Mouse (Mus musculus) urinary bladder, postnatal 10 days (tissue): Measurements from ENCODE around the gene Plin2.
A peak's percentile ranks its signal among the peaks of the same experiment; 100 is the strongest.

Source experiments
- DNase-seq: peaks from one replicate; pipeline ENCODE4 v3.0.0; 2022; ENCODE audit warnings: low spot score

Plin2 gene

GRCm38 (mm10) chr4:86669780-86670201 lies at the start of gene Plin2:
Plin2 (minus strand) TSS chr4:86670060.
- peak; percentile 31 for DNase-seq

- no peak for DNase-seq
These were observed 49.2 kb upstream of the Plin2 start for GRCm38 (mm10) chr4:86718878-86719577.

DNA sequence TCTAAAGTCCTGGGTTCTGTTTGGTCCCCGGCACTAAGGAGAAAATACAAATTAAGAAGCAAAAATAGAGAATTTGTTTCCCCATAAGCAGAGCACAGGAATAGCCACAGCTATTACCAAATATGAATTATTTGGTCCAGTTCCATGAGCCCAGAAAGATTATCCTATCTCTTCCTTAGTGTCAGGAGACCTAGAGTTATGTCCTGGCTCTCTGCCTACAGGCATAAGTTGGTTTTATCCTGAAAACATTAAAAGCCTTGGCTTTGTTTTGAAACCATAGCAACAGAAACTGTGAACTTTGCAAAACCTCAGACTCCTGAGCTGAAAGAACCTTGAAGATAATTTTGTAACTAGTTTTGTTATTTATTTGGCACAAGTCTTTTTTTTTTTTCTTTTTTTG lies 47.3 kb upstream of the Plin2 start:
- DNase-seq = no peak

DNA sequence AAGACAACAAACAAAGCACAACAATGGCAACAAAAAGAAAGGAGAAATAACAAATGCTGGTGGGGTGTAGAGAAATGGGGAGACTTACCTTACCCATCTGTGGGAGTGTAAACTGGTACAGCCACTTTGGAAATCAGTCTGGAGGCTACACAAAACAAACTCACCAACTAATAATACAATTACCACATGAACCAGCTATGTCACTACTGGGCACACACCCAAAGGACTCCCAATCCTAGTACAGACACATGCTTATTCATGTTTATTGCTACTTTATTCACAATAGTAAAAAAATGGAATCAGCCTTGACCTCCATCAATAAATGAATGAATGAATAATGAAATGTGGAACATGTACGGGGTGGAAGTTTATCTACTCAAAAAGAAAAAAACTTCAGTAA lies 45.5 kb upstream of the Plin2 start:
- DNase-seq = no peak

GRCm38 (mm10) chr4:86713518-86713917 lies 43.7 kb upstream of the Plin2 start:
- DNase-seq = no peak

DNA sequence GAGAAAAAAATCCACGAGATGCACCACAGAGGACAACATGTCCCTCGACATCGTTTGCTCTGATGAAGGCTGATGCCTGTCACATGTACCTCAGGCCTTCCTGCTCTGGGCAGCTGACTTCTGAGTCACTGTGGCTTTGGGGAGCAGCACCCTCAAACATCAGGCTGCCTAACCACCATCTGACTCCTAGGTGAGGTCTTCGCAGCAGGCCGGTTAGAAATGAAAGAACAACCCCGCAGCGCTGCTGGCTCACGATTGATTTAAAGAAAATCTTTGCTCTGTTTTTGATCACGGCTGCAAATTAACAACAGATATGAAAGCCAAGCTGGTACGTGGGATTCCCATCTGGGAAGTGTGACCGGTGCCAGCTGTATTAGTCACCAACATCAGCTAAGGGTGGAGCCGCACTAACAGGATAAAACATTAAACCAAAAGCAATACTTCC lies 42.9 kb upstream of the Plin2 start:
- no peak for DNase-seq

DNA sequence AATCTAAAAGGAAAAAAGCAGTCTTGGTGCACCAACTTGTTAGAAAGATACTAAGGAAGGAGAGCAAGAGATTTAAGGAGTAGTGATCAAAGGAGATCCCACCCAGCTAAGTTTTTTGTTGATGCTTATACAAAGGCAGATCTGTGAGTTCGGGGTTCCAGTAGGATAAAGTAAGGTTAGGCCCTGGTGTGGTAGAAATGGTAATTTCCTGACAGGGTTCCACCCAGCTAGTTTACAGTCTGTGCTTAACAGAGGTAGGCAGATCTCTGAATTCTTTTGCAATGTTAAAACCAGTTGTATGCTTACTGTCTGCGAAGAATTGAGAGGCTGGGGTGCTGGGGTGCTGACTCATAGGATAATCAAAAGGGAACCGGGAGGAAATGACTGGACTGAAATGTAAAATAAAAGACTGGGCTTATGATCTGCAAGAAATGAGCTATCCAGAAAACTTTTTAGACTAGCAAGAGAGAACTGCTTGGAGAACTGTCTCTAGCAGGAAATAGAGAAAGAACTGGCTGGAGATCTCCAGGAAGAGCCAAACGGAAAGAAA lies 40.9 kb upstream of the Plin2 start:
- DNase-seq = no peak

GRCm38 (mm10) chr4:86710034-86710650 lies 40.3 kb upstream of the Plin2 start:
- no peak for DNase-seq

- no peak for DNase-seq
These were observed 38.9 kb upstream of the Plin2 start for GRCm38 (mm10) chr4:86708801-86709200.

- no peak for DNase-seq
These were observed 29.5 kb upstream of the Plin2 start for GRCm38 (mm10) chr4:86699161-86699865.

- no peak for DNase-seq
These were observed 27.0 kb upstream of the Plin2 start for GRCm38 (mm10) chr4:86696890-86697289.

- no peak for DNase-seq
These were observed 25.2 kb upstream of the Plin2 start for GRCm38 (mm10) chr4:86695081-86695480.

GRCm38 (mm10) chr4:86692931-86693330 lies 23.1 kb upstream of the Plin2 start:
- DNase-seq = no peak

DNA sequence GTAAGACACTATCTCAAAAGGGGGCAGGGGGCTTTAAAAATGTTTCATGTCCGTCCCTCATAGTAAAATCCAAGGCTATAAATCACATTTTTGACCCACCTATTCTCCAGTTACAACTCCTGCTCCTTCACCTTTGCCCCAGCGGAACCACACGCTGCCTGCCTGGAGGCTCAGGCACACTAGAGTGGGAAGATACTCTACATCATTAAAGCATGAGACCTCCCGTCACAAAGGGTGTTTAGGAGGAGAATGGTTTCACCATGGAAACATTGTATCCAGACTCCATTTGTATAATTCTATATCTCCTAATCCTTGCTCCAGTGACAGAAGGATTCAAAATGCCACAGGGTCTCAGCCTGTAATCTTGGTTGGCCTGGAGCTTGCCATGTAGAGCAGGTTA lies 21.4 kb upstream of the Plin2 start:
- DNase-seq = no peak

DNA sequence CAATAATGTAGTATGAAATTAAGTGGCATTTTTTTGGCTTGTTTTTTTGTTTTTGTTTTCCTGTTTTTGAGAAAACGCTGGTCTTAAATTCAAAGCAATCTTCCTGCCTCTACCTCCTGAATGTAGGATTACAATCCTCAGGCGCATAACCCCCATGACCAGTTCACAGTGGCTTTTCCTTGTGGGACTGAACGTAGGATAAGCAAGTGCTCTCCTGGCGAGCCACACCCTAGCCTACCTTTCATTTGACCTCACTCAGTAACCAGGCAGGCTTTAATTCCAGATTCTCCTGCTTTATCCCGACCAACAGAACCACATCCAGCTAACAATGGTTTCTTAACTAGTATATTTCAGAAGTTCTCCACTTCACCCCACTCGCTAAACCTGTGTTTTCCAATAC lies 20.9 kb upstream of the Plin2 start:
- DNase-seq = no peak

- DNase-seq = no peak
These were observed 20.3 kb upstream of the Plin2 start for GRCm38 (mm10) chr4:86690194-86690593.

DNA sequence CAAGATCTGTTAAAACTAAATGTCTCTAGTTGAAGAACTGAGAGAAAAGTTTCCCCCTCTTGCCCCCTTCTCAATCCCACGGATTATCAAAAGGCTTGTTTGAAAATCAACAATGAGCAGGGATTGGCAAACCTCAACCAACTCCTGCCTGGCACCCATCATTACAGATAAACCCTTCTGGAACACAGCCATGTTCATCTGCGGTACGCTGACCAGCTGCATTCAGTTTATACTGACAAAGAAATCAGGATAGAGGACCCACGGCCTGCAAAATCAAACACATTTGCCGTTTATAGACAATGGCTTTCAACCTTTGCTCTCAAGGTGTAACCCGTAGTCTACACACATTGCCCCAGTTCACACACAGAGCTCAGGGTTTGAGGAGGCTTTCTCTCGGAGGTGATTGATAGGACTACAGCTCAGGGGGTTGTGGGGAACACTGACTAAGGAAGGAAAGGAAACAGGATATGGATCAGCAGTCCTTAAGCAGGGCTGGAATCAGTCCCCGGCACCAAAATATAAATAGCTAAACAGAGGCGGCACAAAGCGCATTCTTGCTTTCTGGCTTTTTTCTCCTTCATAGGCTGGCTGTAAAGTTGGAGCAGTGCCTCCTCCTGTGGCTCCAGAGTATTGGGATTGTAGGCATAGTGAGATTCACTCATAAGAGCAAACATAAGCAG lies 19.3 kb upstream of the Plin2 start:
- no peak for DNase-seq

DNA sequence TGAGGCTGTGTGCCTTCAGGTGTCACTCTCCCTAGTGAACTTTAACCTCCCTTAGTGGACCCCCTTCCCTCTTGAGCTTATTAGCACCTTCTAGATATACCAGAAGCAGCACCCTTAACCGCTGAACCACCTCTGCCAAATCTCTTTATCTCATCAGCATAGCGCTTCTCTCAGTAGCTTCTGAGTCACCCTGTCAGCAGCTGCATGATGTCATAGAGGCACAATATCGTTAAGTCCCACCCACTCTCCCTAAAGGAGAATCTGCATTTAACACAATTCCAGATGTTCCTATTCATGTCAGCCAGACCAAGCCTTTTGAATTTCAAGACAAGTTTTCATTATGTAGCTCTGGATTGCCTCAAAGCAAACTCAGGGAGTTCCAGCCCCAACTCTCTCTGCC lies 16.7 kb upstream of the Plin2 start:
- DNase-seq = no peak

- DNase-seq = no peak
These were observed 16.1 kb upstream of the Plin2 start for GRCm38 (mm10) chr4:86686009-86686366.

DNA sequence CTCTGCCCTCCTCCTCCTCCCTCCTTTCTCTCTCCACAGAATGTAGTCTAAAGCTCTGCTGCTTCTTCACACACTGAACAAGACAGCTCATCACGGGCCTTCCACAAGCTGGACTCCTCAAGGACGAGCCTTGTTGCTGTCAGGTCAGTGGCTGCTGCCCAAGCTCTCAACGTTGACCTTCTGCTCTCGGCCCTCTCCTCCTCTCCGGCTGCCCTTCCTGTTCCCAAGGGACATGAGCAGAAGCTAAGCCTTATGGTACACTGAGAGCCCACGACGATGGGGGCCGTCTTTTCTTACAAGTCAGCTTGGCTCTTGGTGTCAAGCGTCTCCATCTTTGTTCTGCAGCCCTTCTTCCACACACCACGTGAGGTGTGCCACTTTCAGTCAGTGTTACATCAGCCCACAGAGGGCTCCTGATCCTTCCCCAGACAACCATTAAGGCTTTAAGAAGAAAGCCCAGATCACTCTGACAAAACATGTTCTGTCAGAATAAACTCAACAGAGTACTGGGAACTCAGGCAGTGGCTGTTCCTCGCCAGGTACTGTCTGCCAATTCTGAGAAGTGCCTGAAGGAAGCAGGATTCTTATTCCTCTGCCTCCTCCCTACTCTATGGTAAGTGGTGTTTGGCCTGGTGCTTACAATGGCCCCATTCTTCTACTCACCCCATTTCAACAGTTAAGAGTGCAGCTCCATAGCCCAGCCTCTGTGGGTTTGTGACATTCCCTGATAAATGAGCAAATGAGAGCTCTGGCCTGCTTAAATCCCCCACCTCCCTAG lies 15.6 kb upstream of the Plin2 start:
- DNase-seq = no peak

- no peak for DNase-seq
These were observed 14.9 kb upstream of the Plin2 start for GRCm38 (mm10) chr4:86684806-86685205.

- no peak for DNase-seq
These were observed 13.9 kb upstream of the Plin2 start for GRCm38 (mm10) chr4:86683746-86684145.
